Mouse (Mus musculus) hindbrain, embryonic 14.5 days (tissue): ENCODE data around the gene Cant1. TPM values are rescaled to one million over a fixed set of nuclear protein-coding genes. Genes with fewer than 3 reads are reported as not detected.

Experiments
- ATAC-seq: fragments of 200-750 bp; cut with Nextera tagmentation; 2 replicates; pipeline ENCODE4 v1.8.0; 2017; ENCODE audit warnings: moderate number of reproducible peaks, mild to moderate bottlenecking, moderate TSS enrichment, moderate library complexity; ENCODE audit not compliant: low FRiP score
- DNase-seq: peaks from one replicate; pipeline ENCODE4 v3.0.0-alpha.2; 2015; ENCODE audit warnings: low spot score
- H3K27ac ChIP-seq: fragments of 300-500 bp; sonication (generic); 2 replicates; pipeline ENCODE4 v1.5.1; 2014; ENCODE audit warnings: mild to moderate bottlenecking, moderate library complexity
- H3K27me3 ChIP-seq: fragments of 300-500 bp; sonication (generic); 2 replicates; pipeline ENCODE4 v1.6.1; 2014; ENCODE audit warnings: mild to moderate bottlenecking, low read length, mixed read lengths; ENCODE audit not compliant: control insufficient read depth, insufficient read depth
- H3K36me3 ChIP-seq: fragments of 300-500 bp; sonication (generic); replicated peaks from 2 replicates; pipeline ENCODE4 v1.6.1; 2014; ENCODE audit not compliant: control insufficient read depth, insufficient read depth
- H3K4me1 ChIP-seq: fragments of 300-500 bp; sonication (generic); replicated peaks from 2 replicates; pipeline ENCODE4 v1.6.1; 2014; ENCODE audit warnings: antibody characterized with exemption, low read length, mixed read lengths; ENCODE audit not compliant: control insufficient read depth, insufficient read depth
- H3K4me2 ChIP-seq: fragments of 300-500 bp; sonication (generic); replicated peaks from 2 replicates; pipeline ENCODE4 v1.6.1; 2014; ENCODE audit warnings: mild to moderate bottlenecking, moderate library complexity
- H3K4me3 ChIP-seq: fragments of 300-500 bp; sonication (generic); replicated peaks from 2 replicates; pipeline ENCODE4 v1.5.1; 2014; ENCODE audit warnings: mild to moderate bottlenecking, low read length
- H3K9ac ChIP-seq: fragments of 300-500 bp; sonication (generic); 2 replicates; pipeline ENCODE4 v1.6.1; 2014
- H3K9me3 ChIP-seq: fragments of 300-500 bp; sonication (generic); 2 replicates; pipeline ENCODE4 v1.6.1; 2016; ENCODE audit warnings: low read length; ENCODE audit not compliant: control insufficient read depth
- WGBS: fragments of 180-500 bp; shearing (Covaris S2); extraction: QIAGEN DNeasy Blood & Tissue Kit; methylation state at CpG from one replicate; pipeline ENCODE4 v1.1.7; 2014; 5-methylcytosine and 5-hydroxymethylcytosine counted together
- polyA plus RNA-seq: library from polyadenylated mRNA; unstranded; fragments of >200 nt; fragmentation: Nextera tagmentation; extraction: Ambion mirVana; gene quantifications from 2 replicates; pipeline ENCODE4 v1.2.1, GENCODE M21; 2014

Gene Cant1
- polyA plus RNA-seq, 1 experiment from 2014 or later: 25.4 TPM

DNA sequence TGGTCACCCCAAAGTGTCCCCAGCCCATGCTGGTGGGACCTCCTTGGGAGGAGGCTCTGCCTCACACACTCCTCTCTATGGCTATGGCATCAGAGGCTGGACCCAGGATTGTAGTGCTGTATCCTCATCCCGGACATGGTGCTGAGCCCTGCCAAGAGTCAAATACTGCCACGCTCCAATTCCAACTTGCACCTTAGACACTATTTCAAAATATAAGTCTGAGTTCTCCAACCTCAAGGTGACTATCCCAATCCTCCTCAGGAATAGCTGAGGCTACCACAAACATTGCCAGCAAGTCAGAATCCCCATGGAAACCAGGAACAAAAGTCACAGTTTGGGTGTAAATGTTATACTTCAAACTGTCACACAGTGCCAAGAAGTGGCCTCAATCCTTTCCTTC is 6.3 kb downstream of the Cant1 start:
- peaks cover 39% of the 10 kb centered on the region for H3K36me3 ChIP-seq
- H3K4me3 ChIP-seq: no peak overlapping the region
- no peak for ATAC-seq
- no peak overlapping the region for H3K9ac ChIP-seq
- H3K9me3 ChIP-seq: no peaks in the 10 kb centered on the region
- no peak overlapping the region for H3K27ac ChIP-seq
- no peak overlapping the region for H3K4me2 ChIP-seq
- no peaks in the 10 kb centered on the region for H3K27me3 ChIP-seq
- DNase-seq: no peak
- H3K4me1 ChIP-seq: peaks cover 4% of the 10 kb centered on the region; the same call in 1 of the 2 replicates
- 81% methylated on average over 2 of the region's 2 CpGs for WGBS

DNA sequence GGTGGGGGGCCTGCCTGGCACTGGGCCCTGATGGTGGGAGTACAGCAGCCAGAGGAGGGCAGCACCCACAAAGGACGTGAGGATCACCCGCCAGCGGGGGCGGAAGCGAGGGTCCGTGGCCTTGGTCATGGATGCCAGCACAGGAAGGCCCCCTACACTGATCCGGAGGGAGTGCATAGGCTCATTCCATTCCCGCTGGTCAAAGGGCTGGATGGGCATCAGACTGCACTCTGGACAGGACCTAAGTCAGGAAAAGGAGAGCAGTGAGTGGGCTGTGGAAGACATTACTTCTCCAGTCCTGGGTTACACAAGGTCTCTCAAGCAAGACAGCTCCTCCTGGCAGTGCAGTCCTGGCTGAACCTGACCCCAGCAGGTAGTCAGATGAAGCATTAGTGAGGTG is 7.6 kb downstream of the Cant1 start:
- Histone ChIP-seq H3K27ac (no peak overlapping the region), H3K4me3 (no peak overlapping the region), H3K4me1 (no peaks in the 10 kb centered on the region; the same call in 1 of the 2 replicates), H3K36me3 (peaks cover 53% of the 10 kb centered on the region), H3K9ac (no peak overlapping the region), H3K9me3 (no peaks in the 10 kb centered on the region), H3K4me2 (no peak overlapping the region), H3K27me3 (no peaks in the 10 kb centered on the region)
- DNase-seq (no peak), ATAC-seq (no peak)
- WGBS: 94% methylated on average over 8 of the region's 8 CpGs

DNA sequence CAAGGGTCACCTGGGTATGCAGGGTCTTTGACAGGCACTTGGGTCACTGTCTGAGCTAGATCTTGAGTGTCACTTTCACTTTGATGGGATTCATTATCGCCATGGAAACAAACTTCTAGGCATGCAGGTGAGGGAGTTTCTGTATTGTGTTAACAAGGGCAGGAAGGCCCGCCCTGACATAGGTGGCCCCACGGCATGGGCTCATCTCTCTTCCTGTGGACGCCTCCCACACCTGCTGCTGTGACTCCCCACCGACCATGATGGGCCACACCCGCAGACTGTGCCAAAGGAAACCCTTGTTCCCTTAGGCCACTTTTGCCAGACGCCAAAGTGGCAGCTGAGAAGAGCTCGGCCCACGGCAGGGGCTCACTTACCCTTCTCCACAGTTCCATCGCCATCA is 8.4 kb downstream of the Cant1 start:
- H3K9me3 ChIP-seq: no peaks in the 10 kb centered on the region
- H3K4me3 ChIP-seq: no peak overlapping the region
- no peaks in the 10 kb centered on the region for H3K27me3 ChIP-seq
- no peak overlapping the region for H3K9ac ChIP-seq
- WGBS: 94% methylated on average over 10 of the region's 10 CpGs
- no peaks in the 10 kb centered on the region for H3K4me1 ChIP-seq
- H3K27ac ChIP-seq: no peak overlapping the region
- no peak for DNase-seq
- peaks cover 60% of the 10 kb centered on the region for H3K36me3 ChIP-seq
- no peak for ATAC-seq
- no peak overlapping the region for H3K4me2 ChIP-seq

DNA sequence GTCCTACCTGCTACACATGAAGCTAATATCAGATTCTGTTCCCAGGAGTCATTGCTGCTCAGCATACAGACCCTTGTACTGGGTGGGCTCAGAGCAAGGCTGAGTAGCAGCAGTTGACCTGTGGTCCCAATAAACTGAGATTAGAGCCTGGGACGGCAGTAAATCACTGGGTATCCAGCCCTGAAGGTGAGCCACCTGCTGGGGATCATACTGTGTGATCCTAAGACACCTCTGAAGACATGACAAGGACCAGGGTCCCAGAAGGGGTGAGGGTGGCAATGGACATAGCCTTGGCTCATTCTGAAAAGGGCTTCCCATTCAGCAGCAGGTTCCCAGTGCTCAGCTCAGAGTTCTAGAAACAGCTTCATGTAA is 8.8 kb downstream of the Cant1 start:
- H3K9ac ChIP-seq: no peak overlapping the region
- DNase-seq: no peak
- peaks cover 61% of the 10 kb centered on the region for H3K36me3 ChIP-seq
- no peak overlapping the region for H3K27ac ChIP-seq
- no peak overlapping the region for H3K4me2 ChIP-seq
- no peaks in the 10 kb centered on the region for H3K27me3 ChIP-seq
- H3K4me3 ChIP-seq: no peak overlapping the region
- ATAC-seq: no peak
- 97% methylated on average over 1 of the region's 1 CpGs for WGBS
- H3K4me1 ChIP-seq: no peaks in the 10 kb centered on the region
- H3K9me3 ChIP-seq: no peaks in the 10 kb centered on the region

DNA sequence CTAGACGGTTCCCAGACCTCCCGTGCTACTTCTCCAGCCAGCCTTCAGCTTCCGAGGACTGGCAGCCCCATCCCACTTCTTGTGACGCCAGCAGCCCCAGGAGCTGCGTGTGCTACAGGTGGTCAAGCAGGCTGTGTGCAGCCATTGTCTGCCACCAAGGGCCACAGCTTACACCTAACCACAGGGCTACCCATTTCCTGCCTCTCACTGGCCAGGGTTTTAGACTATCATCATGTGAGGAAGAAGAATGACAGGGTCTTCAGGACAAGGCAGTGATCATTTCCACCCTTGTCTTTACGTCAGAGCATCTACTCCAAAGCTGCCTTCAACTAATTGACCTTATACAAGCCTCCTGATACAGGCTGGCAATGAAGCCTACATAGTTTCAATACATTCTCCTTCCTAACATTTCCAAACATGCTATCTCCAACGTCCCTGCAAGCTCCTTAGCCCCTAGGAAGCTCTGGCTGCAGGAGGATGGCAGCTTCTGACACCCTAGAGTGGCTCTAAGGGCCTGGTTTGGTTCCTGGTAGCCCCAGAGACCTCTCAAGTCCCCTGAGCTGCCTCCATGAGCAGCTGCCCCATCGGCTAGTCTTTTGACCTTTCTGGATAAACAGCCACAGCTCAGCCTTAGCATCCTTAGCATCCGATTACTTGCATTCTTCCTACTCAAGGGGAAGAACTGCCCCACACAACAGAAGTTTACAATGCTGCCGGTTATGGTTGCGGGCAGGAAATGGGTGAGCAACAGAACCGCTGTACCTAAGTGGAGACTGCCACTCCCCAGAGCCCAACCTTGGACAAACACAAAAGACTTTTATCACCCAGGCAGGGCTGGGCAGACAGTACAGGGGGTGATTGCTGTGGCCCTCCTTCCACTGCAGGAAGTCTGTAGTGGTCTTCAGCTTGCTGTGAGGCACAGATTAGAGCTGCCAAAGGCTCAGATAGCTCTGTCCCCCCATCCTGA is 9.5 kb downstream of the Cant1 start:
- Histone ChIP-seq H3K4me3 (no peak overlapping the region), H3K9me3 (no peaks in the 10 kb centered on the region), H3K27ac (no peak overlapping the region), H3K9ac (no peak overlapping the region), H3K36me3 (peaks cover 57% of the 10 kb centered on the region), H3K4me2 (no peak overlapping the region), H3K4me1 (no peaks in the 10 kb centered on the region), H3K27me3 (no peaks in the 10 kb centered on the region)
- DNase-seq: no peak
- 90% methylated on average over 12 of the region's 12 CpGs for WGBS
- ATAC-seq: no peak

DNA sequence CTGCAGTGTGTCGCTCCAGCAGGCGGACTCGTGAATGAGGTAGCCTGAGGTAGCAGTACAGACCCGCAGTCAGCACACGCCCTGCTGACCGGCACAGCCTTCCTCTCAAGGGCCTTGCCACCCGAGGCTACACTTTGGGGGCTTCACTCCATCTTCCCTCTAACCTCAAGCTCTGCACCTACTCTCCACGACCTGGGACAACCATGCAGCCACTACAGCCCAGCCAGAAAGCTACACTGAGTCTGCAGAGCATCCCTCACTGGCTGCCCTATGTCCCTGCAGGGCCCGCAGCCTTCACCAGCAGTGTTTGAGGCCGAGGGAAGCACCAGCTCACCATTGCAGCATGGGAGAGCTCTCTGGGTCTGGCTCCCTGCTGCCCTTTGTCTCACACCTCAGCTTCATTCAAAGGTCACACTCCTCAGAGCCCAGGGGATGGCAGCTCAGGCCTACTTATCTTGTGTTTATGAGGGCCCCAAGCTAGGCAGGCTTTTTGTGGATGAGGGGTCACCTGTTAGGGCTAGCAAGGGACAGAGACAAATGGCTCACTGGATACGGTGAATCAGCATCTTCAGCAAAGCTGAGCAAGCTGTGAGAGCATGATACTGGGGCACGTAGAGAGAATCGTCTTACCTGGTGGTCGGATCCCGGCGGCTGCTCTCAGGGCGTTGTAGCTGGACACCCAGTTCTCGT is 10.7 kb downstream of the Cant1 start:
- H3K9ac ChIP-seq: no peak overlapping the region
- no peaks in the 10 kb centered on the region for H3K9me3 ChIP-seq
- no peak overlapping the region for H3K4me2 ChIP-seq
- H3K36me3 ChIP-seq: peaks cover 55% of the 10 kb centered on the region
- no peaks in the 10 kb centered on the region for H3K27me3 ChIP-seq
- WGBS: 84% methylated on average over 18 of the region's 18 CpGs
- no peak overlapping the region for H3K27ac ChIP-seq
- H3K4me3 ChIP-seq: no peak overlapping the region
- no peak for ATAC-seq
- no peak for DNase-seq
- no peaks in the 10 kb centered on the region for H3K4me1 ChIP-seq

DNA sequence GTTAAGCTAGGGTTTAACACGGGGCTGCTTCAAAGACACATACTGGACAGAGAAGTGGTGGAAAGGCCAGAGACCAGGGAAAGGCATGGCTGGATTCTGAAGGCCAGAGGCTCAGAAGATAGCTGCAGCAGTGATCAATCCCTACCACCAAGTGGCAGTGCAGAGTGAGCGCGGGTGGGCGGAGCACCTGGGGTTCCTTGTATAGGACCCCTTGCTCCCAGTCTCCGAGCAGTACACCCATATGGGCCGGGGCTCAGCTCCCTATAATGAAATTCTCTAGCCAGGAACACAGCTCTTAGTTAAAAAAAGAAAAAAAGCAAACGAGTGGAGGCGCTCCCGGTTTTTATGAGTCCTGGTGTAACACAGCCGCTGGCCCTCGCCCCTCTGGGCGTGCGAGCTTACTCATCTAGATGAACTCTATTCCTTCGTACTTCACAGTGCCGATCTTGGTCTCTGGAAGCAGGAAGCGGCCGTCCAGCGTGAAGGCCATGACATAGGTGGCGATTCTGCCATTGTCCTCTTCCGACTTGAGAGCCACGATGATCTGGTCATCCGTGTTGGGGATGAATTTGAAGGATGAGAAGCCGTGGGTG is 11.5 kb downstream of the Cant1 start:
- DNase-seq (no peak), ATAC-seq (no peak)
- no peak overlapping the region for H3K9ac ChIP-seq
- H3K36me3 ChIP-seq: peaks cover 55% of the 10 kb centered on the region
- no peaks in the 10 kb centered on the region for H3K9me3 ChIP-seq
- no peak overlapping the region for H3K4me2 ChIP-seq
- H3K4me3 ChIP-seq: no peak overlapping the region
- no peaks in the 10 kb centered on the region for H3K27me3 ChIP-seq
- WGBS: 89% methylated on average over 23 of the region's 23 CpGs
- no peaks in the 10 kb centered on the region for H3K4me1 ChIP-seq
- no peak overlapping the region for H3K27ac ChIP-seq

DNA sequence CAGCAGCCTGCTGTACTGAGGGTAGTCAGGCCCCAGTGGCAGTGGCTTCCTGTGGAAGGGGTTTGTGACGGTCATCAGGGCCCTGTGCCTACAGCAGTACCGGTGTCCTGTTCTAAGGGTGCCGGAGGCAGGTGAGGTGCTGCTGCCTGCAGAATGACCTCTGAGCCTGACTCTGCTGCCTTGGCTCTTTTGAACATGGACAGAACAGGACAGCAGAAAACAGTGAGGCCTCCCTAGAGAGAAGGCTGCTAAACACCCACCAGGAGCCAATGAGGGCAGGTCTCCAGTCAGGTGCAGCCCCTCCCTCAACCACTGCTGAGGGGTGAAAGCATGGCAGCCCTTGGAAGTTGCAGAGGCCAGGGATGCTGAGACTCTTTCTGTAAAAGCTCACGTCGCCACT is 12.4 kb downstream of the Cant1 start:
- Histone ChIP-seq H3K4me2 (no peak overlapping the region), H3K9ac (no peak overlapping the region), H3K27ac (no peak overlapping the region), H3K4me1 (no peaks in the 10 kb centered on the region), H3K9me3 (no peaks in the 10 kb centered on the region), H3K4me3 (no peak overlapping the region), H3K27me3 (no peaks in the 10 kb centered on the region), H3K36me3 (peaks cover 54% of the 10 kb centered on the region)
- WGBS: 90% methylated on average over 5 of the region's 5 CpGs
- DNase-seq (no peak), ATAC-seq (no peak)

DNA sequence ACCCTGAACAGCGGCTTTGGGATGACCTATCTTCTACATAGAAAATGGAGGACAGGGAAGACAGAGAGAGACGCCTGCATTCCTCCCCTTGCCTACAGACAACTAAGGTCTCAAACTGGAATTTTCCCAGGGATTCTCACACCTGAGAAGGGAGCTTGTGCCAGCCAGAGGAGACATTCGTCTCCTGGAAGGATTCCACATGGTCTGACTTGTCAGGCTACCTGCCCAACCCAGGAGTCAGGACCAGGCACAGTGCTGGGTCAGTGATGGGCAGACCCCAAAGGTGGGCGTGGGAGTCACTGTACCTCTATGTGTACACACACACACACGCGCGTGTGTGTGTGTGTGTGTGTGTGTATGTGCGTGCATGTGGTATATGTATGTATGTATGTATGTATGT is 13.6 kb downstream of the Cant1 start:
- Histone ChIP-seq H3K36me3 (peaks cover 43% of the 10 kb centered on the region), H3K27ac (no peak overlapping the region), H3K4me3 (no peak overlapping the region), H3K9me3 (no peaks in the 10 kb centered on the region), H3K27me3 (no peaks in the 10 kb centered on the region), H3K9ac (no peak overlapping the region), H3K4me2 (no peak overlapping the region), H3K4me1 (no peaks in the 10 kb centered on the region)
- no peak for DNase-seq
- ATAC-seq: no peak
- 94% methylated on average over 8 of the region's 8 CpGs for WGBS
